ENCODE assay signal across 15 mouse cellular contexts in genomic region chr10:82866832-82867231, GRCm38 (mm10). TPM values are rescaled to one million over a fixed set of nuclear protein-coding genes. Genes with fewer than 3 reads are reported as not detected.
DNase-seq lines count a peak whose midpoint lies in the region; ATAC-seq and TF ChIP-seq lines count a peak whose summit lies in the region.
"Had no signal": no experiment of that assay in that cellular context is flagged by ENCODE, and none has a peak within 500 bp of the region (broad histone marks: within the 10 kb centered on the region; RNA-seq: fewer than 3 reads in every experiment).

No protein-coding gene starts in this region.

- no peak for TF ChIP-seq CTCF in thymus, adult 2 months (IDR thresholded peaks at IDR 0.05; ENCODE audit: borderline replicate concordance, control insufficient read depth, extremely low read depth, insufficient read depth, low read length, poor library complexity)
- no peak for TF ChIP-seq CTCF in lung, adult 2 months (IDR thresholded peaks at IDR 0.05; ENCODE audit: insufficient read depth, low read length)

- peaks cover 10% of the 10 kb centered on the region; the same call in 1 of the 2 replicates for H3K4me1 ChIP-seq in kidney, embryonic 14.5 days (ENCODE audit: control insufficient read depth, insufficient read depth, low read length)
- peaks cover 8% of the 10 kb centered on the region for H3K4me1 ChIP-seq in thymus, adult 2 months (replicated peaks; ENCODE audit: control insufficient read depth, insufficient read depth, low read length)
- peaks cover 2% of the 10 kb centered on the region; the same call in 1 of the 2 replicates for H3K4me1 ChIP-seq in lung, adult 2 months (ENCODE audit: control insufficient read depth, insufficient read depth, low read length)

- TF ChIP-seq POLR2A in thymus, adult 2 months (IDR thresholded peaks at IDR 0.05; ENCODE audit: control insufficient read depth, extremely low read depth, insufficient read depth, low read length, poor library complexity): no peak
- TF ChIP-seq POLR2A in lung, adult 2 months (IDR thresholded peaks at IDR 0.05; ENCODE audit: borderline replicate concordance, extremely low read depth, low read depth, low read length): no peak

- no peak overlapping the region for H3K27ac ChIP-seq in kidney, embryonic 14.5 days (ENCODE audit: low read depth, low read length)
- no peak overlapping the region for H3K27ac ChIP-seq in thymus, adult 2 months (ENCODE audit: control insufficient read depth, insufficient read depth, low read length)
- H3K27ac ChIP-seq: embryonic facial prominence, embryonic 15.5 days; limb, embryonic 13.5 days; midbrain, embryonic 12.5 days; stomach, embryonic 15.5 days had no signal

- 90% methylated on average over 18 of the region's 18 CpGs for WGBS in kidney, embryonic 14.5 days
- 60% methylated on average over 18 of the region's 18 CpGs for WGBS in thymus, adult 2 months
- WGBS in lung, adult 2 months: 78% methylated on average over 18 of the region's 18 CpGs

- H3K9me3 ChIP-seq in kidney, embryonic 14.5 days (ENCODE audit: control insufficient read depth, low read length): no peaks in the 10 kb centered on the region
- H3K9me3 ChIP-seq: embryonic facial prominence, embryonic 15.5 days; heart, embryonic 12.5 days; limb, embryonic 13.5 days; midbrain, embryonic 12.5 days; stomach, embryonic 15.5 days had no signal

- peaks cover 35% of the 10 kb centered on the region for H3K36me3 ChIP-seq in kidney, embryonic 14.5 days (ENCODE audit: control insufficient read depth, insufficient read depth, low read length)
- no peaks in the 10 kb centered on the region for H3K36me3 ChIP-seq in thymus, adult 2 months (ENCODE audit: control insufficient read depth, insufficient read depth, low read length)

- no peak overlapping the region for H3K9ac ChIP-seq in kidney, embryonic 14.5 days (ENCODE audit: low read depth, low read length)
- H3K9ac ChIP-seq: embryonic facial prominence, embryonic 15.5 days; heart, embryonic 12.5 days; limb, embryonic 13.5 days; midbrain, embryonic 12.5 days; stomach, embryonic 15.5 days had no signal

- no peaks in the 10 kb centered on the region for H3K27me3 ChIP-seq in kidney, embryonic 14.5 days (ENCODE audit: control insufficient read depth, insufficient read depth, low read length)
- H3K27me3 ChIP-seq in thymus, adult 2 months (ENCODE audit: control insufficient read depth, insufficient read depth, low read length): no peaks in the 10 kb centered on the region
- H3K27me3 ChIP-seq: embryonic facial prominence, embryonic 15.5 days; heart, embryonic 12.5 days; limb, embryonic 13.5 days; midbrain, embryonic 12.5 days; stomach, embryonic 15.5 days had no signal

- no peak for DNase-seq in kidney, adult 8-10 months
- no peak for DNase-seq in thymus, adult 2 months
- DNase-seq in thymus, postnatal 4 days: no peak
- DNase-seq in right cerebral cortex, adult 2 months (ENCODE audit: low spot score in 2 of 2): no peak
- DNase-seq in lung, adult 2 months: no peak
- DNase-seq: adrenal gland, postnatal 14 days; gastrocnemius, postnatal 25 days had no signal

- no peak overlapping the region for H3K4me2 ChIP-seq in kidney, embryonic 14.5 days (replicated peaks; ENCODE audit: low read depth, low read length)
- H3K4me2 ChIP-seq: embryonic facial prominence, embryonic 15.5 days; heart, embryonic 12.5 days; limb, embryonic 13.5 days; midbrain, embryonic 12.5 days; stomach, embryonic 15.5 days had no signal

- peak; percentile 41; the same call in 1 of the 2 replicates for ATAC-seq in kidney, embryonic 14.5 days (ENCODE audit: low FRiP score, low TSS enrichment)
- peak; percentile 43 to 46 for ATAC-seq in hematopoietic stem cell, adult 5-6 weeks (replicated peaks in 1 of 2; ENCODE audit: insufficient read depth in 1 of 2, low FRiP score in 2 of 2, low TSS enrichment in 1 of 2, low read depth in 1 of 2, poor library complexity in 2 of 2, severe bottlenecking in 2 of 2)
- ATAC-seq: forebrain, embryonic 16.5 days had no signal

- no peak overlapping the region for H3K4me3 ChIP-seq in kidney, embryonic 14.5 days (ENCODE audit: low read length)
- H3K4me3 ChIP-seq in thymus, adult 2 months (ENCODE audit: control insufficient read depth, insufficient read depth, low read length): peak overlapping the region; percentile 4
- H3K4me3 ChIP-seq in lung, adult 2 months (replicated peaks; ENCODE audit: extremely low read depth, low read depth, low read length): no peak overlapping the region
- H3K4me3 ChIP-seq: embryonic facial prominence, embryonic 15.5 days; heart, embryonic 12.5 days; limb, embryonic 13.5 days; midbrain, embryonic 12.5 days; stomach, embryonic 15.5 days had no signal

RNA-seq across cellular contexts. Expression of gene Eid3, which starts 0.4 kb away (rescaled TPM):
- polyA plus RNA-seq in kidney, embryonic 14.5 days (2014; fragmentation: Nextera tagmentation; extraction: Ambion mirVana): 0.34 and 0.81 TPM in 2 replicates
- polyA plus RNA-seq in thymus, adult 2 months (2012; rRNA removed): 0.37 and 0.46 TPM in 2 replicates
- 8.5 and 21.6 TPM in 2 replicates for total RNA-seq in hematopoietic stem cell, adult 5-6 weeks (2017)
- polyA plus RNA-seq in lung, adult 2 months (2012; rRNA removed): 0.28 and 0.37 TPM in 2 replicates

RNA-seq across cellular contexts. Expression of gene Txnrd1, which starts 33.1 kb away (rescaled TPM):
- polyA plus RNA-seq in kidney, embryonic 14.5 days (2014; fragmentation: Nextera tagmentation; extraction: Ambion mirVana): 72.4 and 136 TPM in 2 replicates
- polyA plus RNA-seq in thymus, adult 2 months (2012; rRNA removed): 32.2 and 42.5 TPM in 2 replicates
- total RNA-seq in hematopoietic stem cell, adult 5-6 weeks (2017): 159 and 189 TPM in 2 replicates
- polyA plus RNA-seq in lung, adult 2 months (2012; rRNA removed): 25.5 and 35.6 TPM in 2 replicates
